Comparison of ENCODE assay signal across 24 mouse cellular contexts in genomic region chr1:155439551-155439950, GRCm38 (mm10). TPM values are rescaled to one million over a fixed set of nuclear protein-coding genes. Genes with fewer than 3 reads are reported as not detected.
DNase-seq lines count a peak whose midpoint lies in the region; ATAC-seq and TF ChIP-seq lines count a peak whose summit lies in the region.
"Had no signal": no experiment of that assay in that cellular context is flagged by ENCODE, and none has a peak within 500 bp of the region (broad histone marks: within the 10 kb centered on the region; RNA-seq: fewer than 3 reads in every experiment).

No protein-coding gene starts in this region.

- 37% methylated on average over 7 of the region's 7 CpGs for WGBS in kidney, adult 2 months
- WGBS in kidney, embryonic 16.5 days = 51% methylated on average over 7 of the region's 7 CpGs
- 55% methylated on average over 7 of the region's 7 CpGs for WGBS in kidney, embryonic 15.5 days
- WGBS in midbrain, embryonic 13.5 days = 38% methylated on average over 7 of the region's 7 CpGs
- WGBS in midbrain, postnatal 0 days = 27% methylated on average over 7 of the region's 7 CpGs
- WGBS in midbrain, embryonic 15.5 days = 30% methylated on average over 7 of the region's 7 CpGs
- 75% methylated on average over 7 of the region's 7 CpGs for WGBS in midbrain, embryonic 10.5 days

- H3K4me3 ChIP-seq in kidney, adult 2 months (ENCODE audit: insufficient read depth, low read depth, low read length) = no peak overlapping the region
- no peak overlapping the region for H3K4me3 ChIP-seq in kidney, embryonic 16.5 days (ENCODE audit: low read length)
- H3K4me3 ChIP-seq in kidney, embryonic 15.5 days (replicated peaks) = no peak overlapping the region
- no peak overlapping the region for H3K4me3 ChIP-seq in midbrain, embryonic 13.5 days (replicated peaks)
- no peak overlapping the region for H3K4me3 ChIP-seq in midbrain, postnatal 0 days (ENCODE audit: low read depth, low read length)
- no peak overlapping the region for H3K4me3 ChIP-seq in midbrain, embryonic 15.5 days
- no peak overlapping the region for H3K4me3 ChIP-seq in midbrain, embryonic 10.5 days
- H3K4me3 ChIP-seq: embryonic facial prominence, embryonic 13.5 days; embryonic facial prominence, embryonic 15.5 days; erythroblast, embryonic 14.5 days; forebrain, embryonic 10.5 days; forebrain, embryonic 12.5 days had no signal

- no peak overlapping the region for H3K4me2 ChIP-seq in kidney, embryonic 16.5 days (replicated peaks; ENCODE audit: low read depth, low read length)
- H3K4me2 ChIP-seq in kidney, embryonic 15.5 days = no peak overlapping the region
- H3K4me2 ChIP-seq in midbrain, embryonic 13.5 days (replicated peaks) = no peak overlapping the region
- no peak overlapping the region for H3K4me2 ChIP-seq in midbrain, postnatal 0 days (ENCODE audit: low read depth, low read length, poor library complexity, severe bottlenecking)
- H3K4me2 ChIP-seq in midbrain, embryonic 15.5 days = no peak overlapping the region
- H3K4me2 ChIP-seq: embryonic facial prominence, embryonic 13.5 days; embryonic facial prominence, embryonic 15.5 days; forebrain, embryonic 12.5 days had no signal

- H3K9ac ChIP-seq in kidney, embryonic 16.5 days (replicated peaks; ENCODE audit: low read length) = no peak overlapping the region
- no peak overlapping the region for H3K9ac ChIP-seq in kidney, embryonic 15.5 days
- no peak overlapping the region for H3K9ac ChIP-seq in midbrain, embryonic 13.5 days (replicated peaks)
- H3K9ac ChIP-seq in midbrain, postnatal 0 days (replicated peaks; ENCODE audit: low read length, poor library complexity, severe bottlenecking) = no peak overlapping the region
- H3K9ac ChIP-seq in midbrain, embryonic 15.5 days = no peak overlapping the region
- H3K9ac ChIP-seq: embryonic facial prominence, embryonic 13.5 days; embryonic facial prominence, embryonic 15.5 days; forebrain, embryonic 12.5 days had no signal

- DNase-seq in kidney, adult 2 months = peak; percentile 66
- peak; percentile 63 for DNase-seq in kidney, adult 9 months
- no peak for DNase-seq in midbrain, postnatal 0 days (ENCODE audit: low spot score)
- DNase-seq in midbrain, embryonic 10.5 days (ENCODE audit: low spot score) = no peak
- DNase-seq: adrenal gland, adult 2 months; adrenal gland, postnatal 10 days; adrenal gland, postnatal 25 days; cerebellum, adult 11 months; cerebellum, adult 18-20 months; cerebellum, adult 8-10 months; cerebellum, adult 9-11 months; cerebellum, postnatal 14 days; cerebellum, postnatal 36 days; embryo, embryonic 11 days had no signal

- H3K27ac ChIP-seq in kidney, adult 2 months (ENCODE audit: insufficient read depth, low read depth, low read length) = no peak overlapping the region
- H3K27ac ChIP-seq in kidney, embryonic 16.5 days (ENCODE audit: low read length) = no peak overlapping the region
- no peak overlapping the region for H3K27ac ChIP-seq in kidney, embryonic 15.5 days
- H3K27ac ChIP-seq in midbrain, embryonic 13.5 days = peak overlapping the region; percentile 53; the same call in 1 of the 2 replicates
- H3K27ac ChIP-seq in midbrain, postnatal 0 days (ENCODE audit: low read depth, low read length) = no peak overlapping the region
- H3K27ac ChIP-seq in midbrain, embryonic 15.5 days = 0 out of 2 replicates have a peak overlapping the region, but pooled peaks have one; percentile 15
- H3K27ac ChIP-seq in midbrain, embryonic 10.5 days (replicated peaks) = no peak overlapping the region
- H3K27ac ChIP-seq: embryonic facial prominence, embryonic 13.5 days; embryonic facial prominence, embryonic 15.5 days; forebrain, embryonic 10.5 days; forebrain, embryonic 12.5 days had no signal

- no peaks in the 10 kb centered on the region for H3K9me3 ChIP-seq in kidney, embryonic 16.5 days (ENCODE audit: low read length)
- H3K9me3 ChIP-seq in kidney, embryonic 15.5 days (replicated peaks) = no peaks in the 10 kb centered on the region
- H3K9me3 ChIP-seq in midbrain, embryonic 13.5 days = no peaks in the 10 kb centered on the region
- H3K9me3 ChIP-seq in midbrain, postnatal 0 days (ENCODE audit: low read length) = no peaks in the 10 kb centered on the region
- no peaks in the 10 kb centered on the region for H3K9me3 ChIP-seq in midbrain, embryonic 15.5 days
- H3K9me3 ChIP-seq in midbrain, embryonic 10.5 days (replicated peaks) = no peaks in the 10 kb centered on the region
- H3K9me3 ChIP-seq: embryonic facial prominence, embryonic 13.5 days; embryonic facial prominence, embryonic 15.5 days; forebrain, embryonic 10.5 days; forebrain, embryonic 12.5 days had no signal

- ATAC-seq in kidney, embryonic 16.5 days (ENCODE audit: low FRiP score, low TSS enrichment) = no peak
- ATAC-seq in kidney, embryonic 15.5 days (replicated peaks; ENCODE audit: low FRiP score) = no peak
- ATAC-seq in midbrain, embryonic 13.5 days = no peak
- ATAC-seq in midbrain, postnatal 0 days (ENCODE audit: low FRiP score) = no peak
- no peak for ATAC-seq in midbrain, embryonic 15.5 days (replicated peaks)
- ATAC-seq: forebrain, embryonic 14.5 days had no signal

- no peaks in the 10 kb centered on the region for H3K27me3 ChIP-seq in kidney, adult 2 months (replicated peaks; ENCODE audit: control insufficient read depth, insufficient read depth, low read length)
- H3K27me3 ChIP-seq in kidney, embryonic 16.5 days (ENCODE audit: insufficient read depth, low read length) = no peaks in the 10 kb centered on the region
- no peaks in the 10 kb centered on the region for H3K27me3 ChIP-seq in kidney, embryonic 15.5 days
- no peaks in the 10 kb centered on the region for H3K27me3 ChIP-seq in midbrain, embryonic 13.5 days
- H3K27me3 ChIP-seq in midbrain, postnatal 0 days (ENCODE audit: insufficient read depth, low read length) = no peaks in the 10 kb centered on the region
- no peaks in the 10 kb centered on the region for H3K27me3 ChIP-seq in midbrain, embryonic 15.5 days (replicated peaks)
- H3K27me3 ChIP-seq in midbrain, embryonic 10.5 days (ENCODE audit: low read depth, poor library complexity, severe bottlenecking) = no peaks in the 10 kb centered on the region
- H3K27me3 ChIP-seq: embryonic facial prominence, embryonic 13.5 days; embryonic facial prominence, embryonic 15.5 days; forebrain, embryonic 12.5 days had no signal

- H3K36me3 ChIP-seq in kidney, adult 2 months (ENCODE audit: control insufficient read depth, insufficient read depth, low read length) = no peaks in the 10 kb centered on the region
- H3K36me3 ChIP-seq in kidney, embryonic 16.5 days (ENCODE audit: insufficient read depth, low read length) = no peaks in the 10 kb centered on the region
- no peaks in the 10 kb centered on the region for H3K36me3 ChIP-seq in kidney, embryonic 15.5 days
- no peaks in the 10 kb centered on the region for H3K36me3 ChIP-seq in midbrain, embryonic 13.5 days
- H3K36me3 ChIP-seq in midbrain, postnatal 0 days (ENCODE audit: insufficient read depth, low read length) = no peaks in the 10 kb centered on the region
- H3K36me3 ChIP-seq in midbrain, embryonic 15.5 days (replicated peaks) = no peaks in the 10 kb centered on the region
- no peaks in the 10 kb centered on the region for H3K36me3 ChIP-seq in midbrain, embryonic 10.5 days
- H3K36me3 ChIP-seq: embryonic facial prominence, embryonic 13.5 days; embryonic facial prominence, embryonic 15.5 days; forebrain, embryonic 10.5 days; forebrain, embryonic 12.5 days had no signal

- 0 out of 2 replicates have a peak, but pooled peaks cover 4% of the 10 kb centered on the region for H3K4me1 ChIP-seq in kidney, adult 2 months (ENCODE audit: control insufficient read depth, insufficient read depth, low read length)
- H3K4me1 ChIP-seq in kidney, embryonic 16.5 days (ENCODE audit: insufficient read depth, low read length) = no peaks in the 10 kb centered on the region; the same call in 1 of the 2 replicates
- H3K4me1 ChIP-seq in kidney, embryonic 15.5 days = no peaks in the 10 kb centered on the region
- H3K4me1 ChIP-seq in midbrain, embryonic 13.5 days (replicated peaks) = peaks cover 34% of the 10 kb centered on the region
- H3K4me1 ChIP-seq in midbrain, postnatal 0 days (ENCODE audit: insufficient read depth, low read length) = 0 out of 2 replicates have a peak, but pooled peaks cover 4% of the 10 kb centered on the region
- H3K4me1 ChIP-seq in midbrain, embryonic 15.5 days = peaks cover 20% of the 10 kb centered on the region
- H3K4me1 ChIP-seq in midbrain, embryonic 10.5 days = peaks cover 18% of the 10 kb centered on the region
- H3K4me1 ChIP-seq: embryonic facial prominence, embryonic 15.5 days had no signal

- no peak for TF ChIP-seq POLR2A in kidney, adult 2 months (IDR thresholded peaks at IDR 0.05; ENCODE audit: low read depth, low read length)

- TF ChIP-seq CTCF in kidney, adult 2 months (conservative IDR thresholded peaks at IDR 0.05; ENCODE audit: insufficient read depth, insufficient read length, low read depth, low read length) = no peak
- TF ChIP-seq CTCF in midbrain, postnatal 0 days (IDR thresholded peaks at IDR 0.05) = no peak

RNA-seq across cellular contexts. Expression of gene Xpr1, which starts 22.3 kb away (rescaled TPM):
- 18.2 and 21.8 TPM in 2 replicates for polyA plus RNA-seq in kidney, adult 2 months (2012; rRNA removed)
- 9.2 and 12.6 TPM in 2 replicates for polyA plus RNA-seq in kidney, embryonic 16.5 days (2015; fragmentation: Nextera tagmentation; extraction: Ambion mirVana)
- 10.5 and 13.3 TPM in 2 replicates for polyA plus RNA-seq in kidney, embryonic 15.5 days (2015; fragmentation: Nextera tagmentation; extraction: Ambion mirVana)
- 62.0 and 64.3 TPM in 2 replicates for polyA plus RNA-seq in midbrain, embryonic 13.5 days (2015; fragmentation: Nextera tagmentation; extraction: Ambion mirVana)
- total RNA-seq in midbrain, postnatal 0 days (2014; rRNA removed) = 177 and 218 TPM in 2 replicates
- polyA plus RNA-seq in midbrain, postnatal 0 days (2015; fragmentation: Nextera tagmentation; extraction: Ambion mirVana) = 29.5 and 38.3 TPM in 2 replicates
- 66.0 and 72.7 TPM in 2 replicates for polyA plus RNA-seq in midbrain, embryonic 15.5 days (2015; fragmentation: Nextera tagmentation; extraction: Ambion mirVana)
- polyA plus RNA-seq in midbrain, embryonic 10.5 days (2016; fragmentation: Nextera tagmentation; extraction: Ambion mirVana) = 11.1 and 16.4 TPM in 2 replicates

Comparison
In these comparisons a context has a peak if more than half of its experiments do, and no peak if none do; other contexts are left out.
1. H3K27ac ChIP-seq: peak in midbrain, embryonic 13.5 days (single experiment) and midbrain, embryonic 15.5 days (single experiment); none in kidney, adult 2 months (single experiment), kidney, embryonic 16.5 days (single experiment), kidney, embryonic 15.5 days (single experiment), midbrain, postnatal 0 days (single experiment) and midbrain, embryonic 10.5 days (single experiment).
2. DNase-seq: peak in kidney, adult 2 months (single experiment) and kidney, adult 9 months (single experiment); none in midbrain, postnatal 0 days (single experiment) and midbrain, embryonic 10.5 days (single experiment).